22 mouse cellular contexts compared by ENCODE assay signal in the genomic region with DNA sequence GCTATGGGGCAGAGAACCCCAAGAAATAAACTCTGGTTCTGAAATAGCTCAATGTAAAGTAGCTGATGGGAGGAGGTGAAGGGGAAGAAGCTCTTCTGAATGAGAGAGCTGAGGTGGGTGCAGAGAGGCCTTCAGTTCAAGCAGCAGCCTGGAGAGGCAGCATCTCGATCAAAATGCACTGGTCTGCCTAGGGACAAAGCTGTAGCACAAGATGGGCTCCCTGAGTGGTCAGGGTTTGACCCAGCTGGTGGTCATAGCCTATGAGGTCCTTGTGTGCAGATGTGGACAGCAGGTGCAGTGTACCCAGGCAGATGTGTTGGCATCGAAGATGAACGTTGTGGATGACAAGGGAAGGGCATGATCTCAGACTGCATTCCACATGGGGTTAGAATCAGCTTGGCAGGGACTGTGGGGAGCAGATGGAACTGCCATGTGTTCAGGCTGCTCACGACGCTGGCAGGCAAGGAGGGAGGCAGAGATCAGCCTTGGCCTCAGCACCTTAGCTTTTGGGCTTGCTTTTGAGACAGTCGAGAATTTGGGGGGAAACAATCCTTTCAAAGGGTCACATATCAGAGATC.
DNase-seq lines count a peak whose midpoint lies in the region; ATAC-seq and TF ChIP-seq lines count a peak whose summit lies in the region.
"Had no signal": no experiment of that assay in that cellular context is flagged by ENCODE, and none has a peak within 500 bp of the region (broad histone marks: within the 10 kb centered on the region; RNA-seq: fewer than 3 reads in every experiment).

No protein-coding gene starts in this region.

- TF ChIP-seq CTCF in gastrocnemius, adult 2 months (IDR thresholded peaks at IDR 0.05) = no peak

- DNase-seq in forebrain, embryonic 10.5 days (ENCODE audit: extremely low spot score, low spot score) = no peak
- peak; percentile 74 for DNase-seq in midbrain, embryonic 11.5 days (ENCODE audit: low spot score, missing footprints)
- DNase-seq in cerebellum, postnatal 14 days = peak; percentile 85 to 92
- no peak for DNase-seq in limb, embryonic 10.5 days (ENCODE audit: low spot score)
- DNase-seq in gastrocnemius, adult 2 months = no peak
- DNase-seq in spleen, postnatal 36 days (ENCODE audit: low spot score in 2 of 2) = no peak
- DNase-seq: gastrocnemius, postnatal 10 days; kidney, adult 8-10 months; kidney, postnatal 36 days; liver, embryonic 13.5 days; right cerebral cortex, postnatal 14 days; thymus, postnatal 25 days had no signal

- peaks cover 36% of the 10 kb centered on the region for H3K36me3 ChIP-seq in forebrain, embryonic 13.5 days (ENCODE audit: poor library complexity, severe bottlenecking)
- H3K36me3 ChIP-seq in forebrain, embryonic 10.5 days (replicated peaks) = peaks cover 84% of the 10 kb centered on the region
- 0 out of 2 replicates have a peak, but pooled peaks cover 2% of the 10 kb centered on the region for H3K36me3 ChIP-seq in midbrain, embryonic 11.5 days (ENCODE audit: control insufficient read depth, insufficient read depth, low read length)
- peaks cover 9% of the 10 kb centered on the region; the same call in 1 of the 2 replicates for H3K36me3 ChIP-seq in midbrain, embryonic 16.5 days (ENCODE audit: control insufficient read depth, insufficient read depth, low read length)
- peaks cover 73% of the 10 kb centered on the region for H3K36me3 ChIP-seq in limb, embryonic 10.5 days

- whole genome bisulfite sequencing in forebrain, embryonic 13.5 days = 75% methylated on average over 6 of the region's 6 CpGs
- 89% methylated on average over 6 of the region's 6 CpGs for WGBS in forebrain, embryonic 10.5 days
- WGBS in midbrain, embryonic 11.5 days = 91% methylated on average over 6 of the region's 6 CpGs
- 75% methylated on average over 6 of the region's 6 CpGs for WGBS in midbrain, embryonic 16.5 days
- 91% methylated on average over 6 of the region's 6 CpGs for WGBS in limb, embryonic 10.5 days

- H3K27me3 ChIP-seq in forebrain, embryonic 13.5 days = no peaks in the 10 kb centered on the region
- H3K27me3 ChIP-seq in forebrain, embryonic 10.5 days (ENCODE audit: poor library complexity, severe bottlenecking) = no peaks in the 10 kb centered on the region
- H3K27me3 ChIP-seq in midbrain, embryonic 11.5 days (ENCODE audit: control insufficient read depth, insufficient read depth, low read length) = no peaks in the 10 kb centered on the region
- H3K27me3 ChIP-seq in midbrain, embryonic 16.5 days (ENCODE audit: control insufficient read depth, insufficient read depth, low read depth, low read length) = no peaks in the 10 kb centered on the region
- no peaks in the 10 kb centered on the region for H3K27me3 ChIP-seq in limb, embryonic 10.5 days (ENCODE audit: low read depth, poor library complexity, severe bottlenecking)
- H3K27me3 ChIP-seq: embryonic facial prominence, embryonic 13.5 days; limb, embryonic 12.5 days; liver, embryonic 13.5 days; lung, embryonic 15.5 days; neural tube, embryonic 12.5 days had no signal

- peak; percentile 48; the same call in 1 of the 2 replicates for ATAC-seq in forebrain, embryonic 13.5 days
- no peak for ATAC-seq in midbrain, embryonic 11.5 days (ENCODE audit: low FRiP score)
- no peak for ATAC-seq in midbrain, embryonic 16.5 days
- ATAC-seq: CD4-positive, CD25-positive, alpha-beta regulatory T cell, adult 4 months; inflammation-experienced regulatory T-cells, adult 6 months had no signal

- intact Hi-C loops in gastrocnemius, adult 2 months (cut with DNase I) = no loop called here

- no peaks in the 10 kb centered on the region for H3K9me3 ChIP-seq in forebrain, embryonic 13.5 days (replicated peaks)
- no peaks in the 10 kb centered on the region for H3K9me3 ChIP-seq in forebrain, embryonic 10.5 days
- no peaks in the 10 kb centered on the region for H3K9me3 ChIP-seq in midbrain, embryonic 11.5 days (ENCODE audit: control insufficient read depth, low read length)
- no peaks in the 10 kb centered on the region for H3K9me3 ChIP-seq in midbrain, embryonic 16.5 days (replicated peaks; ENCODE audit: control insufficient read depth, low read length, poor library complexity, severe bottlenecking)
- no peaks in the 10 kb centered on the region for H3K9me3 ChIP-seq in limb, embryonic 10.5 days (replicated peaks)
- H3K9me3 ChIP-seq: embryonic facial prominence, embryonic 13.5 days; G1E; hindbrain, embryonic 10.5 days; limb, embryonic 12.5 days; liver, embryonic 13.5 days; lung, embryonic 15.5 days; neural tube, embryonic 12.5 days had no signal

- H3K4me1 ChIP-seq in forebrain, embryonic 13.5 days = peaks cover 2% of the 10 kb centered on the region; the same call in 1 of the 2 replicates
- H3K4me1 ChIP-seq in forebrain, embryonic 10.5 days = peaks cover 2% of the 10 kb centered on the region; the same call in 1 of the 2 replicates
- H3K4me1 ChIP-seq in midbrain, embryonic 11.5 days (ENCODE audit: control insufficient read depth, insufficient read depth, low read length) = no peaks in the 10 kb centered on the region
- no peaks in the 10 kb centered on the region; the same call in 1 of the 2 replicates for H3K4me1 ChIP-seq in midbrain, embryonic 16.5 days (ENCODE audit: control insufficient read depth, insufficient read depth, low read length)
- H3K4me1 ChIP-seq in limb, embryonic 10.5 days = peaks cover 2% of the 10 kb centered on the region; the same call in 1 of the 2 replicates
- H3K4me1 ChIP-seq: embryonic facial prominence, embryonic 13.5 days; lung, embryonic 15.5 days; neural tube, embryonic 12.5 days had no signal

- H3K9ac ChIP-seq in forebrain, embryonic 13.5 days = no peak overlapping the region
- no peak overlapping the region for H3K9ac ChIP-seq in midbrain, embryonic 11.5 days (ENCODE audit: low read length)
- H3K9ac ChIP-seq in midbrain, embryonic 16.5 days (ENCODE audit: low read depth, low read length) = no peak overlapping the region
- H3K9ac ChIP-seq: embryonic facial prominence, embryonic 13.5 days; limb, embryonic 12.5 days; liver, embryonic 13.5 days; lung, embryonic 15.5 days; neural tube, embryonic 12.5 days had no signal

- H3K4me3 ChIP-seq in forebrain, embryonic 13.5 days = no peak overlapping the region
- no peak overlapping the region for H3K4me3 ChIP-seq in forebrain, embryonic 10.5 days
- H3K4me3 ChIP-seq in midbrain, embryonic 11.5 days (ENCODE audit: low read depth, low read length) = no peak overlapping the region
- H3K4me3 ChIP-seq in midbrain, embryonic 16.5 days (ENCODE audit: low read depth, low read length) = no peak overlapping the region
- H3K4me3 ChIP-seq in limb, embryonic 10.5 days = no peak overlapping the region
- H3K4me3 ChIP-seq in gastrocnemius, adult 2 months = no peak overlapping the region
- H3K4me3 ChIP-seq: embryonic facial prominence, embryonic 13.5 days; hindbrain, embryonic 10.5 days; limb, embryonic 12.5 days; liver, embryonic 13.5 days; lung, embryonic 15.5 days; neural tube, embryonic 12.5 days had no signal

- no peak overlapping the region for H3K4me2 ChIP-seq in forebrain, embryonic 13.5 days
- H3K4me2 ChIP-seq in midbrain, embryonic 11.5 days = no peak overlapping the region
- H3K4me2 ChIP-seq in midbrain, embryonic 16.5 days (ENCODE audit: low read length) = no peak overlapping the region
- H3K4me2 ChIP-seq: embryonic facial prominence, embryonic 13.5 days; limb, embryonic 12.5 days; liver, embryonic 13.5 days; lung, embryonic 15.5 days; neural tube, embryonic 12.5 days had no signal

- H3K27ac ChIP-seq in forebrain, embryonic 13.5 days = no peak overlapping the region
- no peak overlapping the region for H3K27ac ChIP-seq in forebrain, embryonic 10.5 days
- H3K27ac ChIP-seq in midbrain, embryonic 11.5 days (ENCODE audit: low read depth, low read length) = no peak overlapping the region
- no peak overlapping the region for H3K27ac ChIP-seq in midbrain, embryonic 16.5 days (ENCODE audit: low read length)
- no peak overlapping the region for H3K27ac ChIP-seq in limb, embryonic 10.5 days
- no peak overlapping the region for H3K27ac ChIP-seq in gastrocnemius, adult 2 months
- H3K27ac ChIP-seq: embryonic facial prominence, embryonic 13.5 days; hindbrain, embryonic 10.5 days; limb, embryonic 12.5 days; liver, embryonic 13.5 days; lung, embryonic 15.5 days; neural tube, embryonic 12.5 days had no signal

Comparison
In these comparisons a context has a peak if more than half of its experiments do, and no peak if none do; other contexts are left out.
1. DNase-seq: peak in midbrain, embryonic 11.5 days (single experiment) and cerebellum, postnatal 14 days (2 of 2); none in forebrain, embryonic 10.5 days (single experiment), limb, embryonic 10.5 days (single experiment), gastrocnemius, adult 2 months (single experiment) and spleen, postnatal 36 days (0 of 2).